Mouse (Mus musculus) hindbrain, embryonic 11.5 days (tissue): ENCODE measurements around the gene Il17d. TPM values are rescaled to one million over a fixed set of nuclear protein-coding genes. Genes with fewer than 3 reads are reported as not detected.

ENCODE experiments used
- ATAC-seq: fragments of 200-750 bp; cut with Nextera tagmentation; 2 replicates; pipeline ENCODE4 v1.8.0; 2017; ENCODE audit warnings: mild to moderate bottlenecking, moderate TSS enrichment, moderate library complexity; ENCODE audit not compliant: low FRiP score
- DNase-seq: peaks from one replicate; pipeline ENCODE4 v3.0.0-alpha.2; 2015; ENCODE audit warnings: low spot score
- H3K27ac ChIP-seq: fragments of 300-500 bp; sonication (generic); 2 replicates; pipeline ENCODE4 v1.5.1; 2014; ENCODE audit warnings: mild to moderate bottlenecking, low read depth, low read length
- H3K27me3 ChIP-seq: fragments of 300-500 bp; sonication (generic); 2 replicates; pipeline ENCODE4 v1.6.1; 2014; ENCODE audit warnings: mild to moderate bottlenecking, low read length, moderate library complexity, mixed read lengths; ENCODE audit not compliant: control insufficient read depth, insufficient read depth
- H3K36me3 ChIP-seq: fragments of 300-500 bp; sonication (generic); 2 replicates; pipeline ENCODE4 v1.6.1; 2014; ENCODE audit warnings: mild to moderate bottlenecking, low read length, moderate library complexity, mixed read lengths; ENCODE audit not compliant: control insufficient read depth, insufficient read depth
- H3K4me1 ChIP-seq: fragments of 300-500 bp; sonication (generic); replicated peaks from 2 replicates; pipeline ENCODE4 v1.6.1; 2014; ENCODE audit warnings: low read length, mixed read lengths; ENCODE audit not compliant: control insufficient read depth, insufficient read depth
- H3K4me2 ChIP-seq: fragments of 300-500 bp; sonication (generic); replicated peaks from 2 replicates; pipeline ENCODE4 v1.6.1; 2014; ENCODE audit warnings: mild to moderate bottlenecking, low read depth, low read length
- H3K4me3 ChIP-seq: fragments of 300-500 bp; sonication (generic); 2 replicates; pipeline ENCODE4 v1.5.1; 2014; ENCODE audit warnings: low read depth, low read length
- H3K9ac ChIP-seq: fragments of 300-500 bp; sonication (generic); 2 replicates; pipeline ENCODE4 v1.6.1; 2014; ENCODE audit warnings: low read depth, low read length
- H3K9me3 ChIP-seq: fragments of 300-500 bp; sonication (generic); 2 replicates; pipeline ENCODE4 v1.6.1; 2016; ENCODE audit warnings: low read length; ENCODE audit not compliant: control insufficient read depth
- WGBS: fragments of 180-500 bp; shearing (Covaris S2); extraction: QIAGEN DNeasy Blood & Tissue Kit; methylation state at CpG from one replicate; pipeline ENCODE4 v1.1.7; 2014; 5-methylcytosine and 5-hydroxymethylcytosine counted together
- polyA plus RNA-seq: library from polyadenylated mRNA; unstranded; fragments of >200 nt; fragmentation: Nextera tagmentation; extraction: Ambion mirVana; gene quantifications from 2 replicates; pipeline ENCODE4 v1.2.1, GENCODE M21; 2014

Il17d gene
- polyA plus RNA-seq, 1 experiment from 2014 or later, result 0.57 TPM

- Histone ChIP-seq H3K4me2 (no peak overlapping the region), H3K36me3 (no peaks in the 10 kb centered on the region), H3K27me3 (no peaks in the 10 kb centered on the region), H3K9ac (no peak overlapping the region), H3K9me3 (no peaks in the 10 kb centered on the region), H3K27ac (no peak overlapping the region), H3K4me3 (no peak overlapping the region), H3K4me1 (no peaks in the 10 kb centered on the region)
- no peak for ATAC-seq
- WGBS, result 93% methylated on average over 1 of the region's 1 CpGs
- DNase-seq, result no peak
These were observed 32.3 kb downstream of the Il17d start for GRCm38 (mm10) chr14:57556922-57557321.

- no peak overlapping the region for H3K4me2 ChIP-seq
- H3K27me3 ChIP-seq, result no peaks in the 10 kb centered on the region
- H3K36me3 ChIP-seq, result no peaks in the 10 kb centered on the region
- no peak for DNase-seq
- no peaks in the 10 kb centered on the region for H3K4me1 ChIP-seq
- H3K4me3 ChIP-seq, result no peak overlapping the region
- WGBS, result 95% methylated on average over 6 of the region's 6 CpGs
- ATAC-seq, result no peak
- H3K9me3 ChIP-seq, result no peaks in the 10 kb centered on the region
- H3K27ac ChIP-seq, result no peak overlapping the region
- no peak overlapping the region for H3K9ac ChIP-seq
These were observed 41.0 kb downstream of the Il17d start for GRCm38 (mm10) chr14:57565626-57566025.

GRCm38 (mm10) chr14:57571155-57572133, 46.9 kb downstream of the Il17d start, which contains the start of gene Eef1akmt1:
TSS of gene Eef1akmt1 (minus strand) at chr14:57571612.
- H3K36me3 ChIP-seq, result no peaks in the 10 kb centered on the region
- H3K4me3 ChIP-seq, result peak within 1 kb of the TSS; percentile 61
- no peaks in the 10 kb centered on the region for H3K27me3 ChIP-seq
- H3K9ac ChIP-seq, result peak within 1 kb of the TSS; percentile 71
- no peaks in the 10 kb centered on the region for H3K4me1 ChIP-seq
- H3K9me3 ChIP-seq, result no peaks in the 10 kb centered on the region
- no peak within 1 kb of the TSS for H3K27ac ChIP-seq
- H3K4me2 ChIP-seq, result peak within 1 kb of the TSS; percentile 53
- DNase-seq (peak; percentile 98), ATAC-seq (peak; percentile 99)
- 12% methylated on average over 35 of the region's 35 CpGs for WGBS

- 92% methylated on average over 6 of the region's 6 CpGs for WGBS
- Histone ChIP-seq H3K4me2 (no peak overlapping the region), H3K4me1 (no peaks in the 10 kb centered on the region), H3K4me3 (no peak overlapping the region), H3K36me3 (no peaks in the 10 kb centered on the region), H3K27me3 (no peaks in the 10 kb centered on the region), H3K9ac (no peak overlapping the region), H3K9me3 (no peaks in the 10 kb centered on the region), H3K27ac (no peak overlapping the region)
- DNase-seq (no peak), ATAC-seq (no peak)
These were observed 50.4 kb downstream of the Il17d start for GRCm38 (mm10) chr14:57574792-57575587.

GRCm38 (mm10) chr14:57576364-57577060, 51.9 kb downstream of the Il17d start:
- Histone ChIP-seq H3K9ac (no peak overlapping the region), H3K4me2 (no peak overlapping the region)
- 98% methylated on average over 2 of the region's 2 CpGs for WGBS

GRCm38 (mm10) chr14:57591830-57592229, 67.3 kb downstream of the Il17d start:
- Histone ChIP-seq H3K27ac (no peak overlapping the region), H3K36me3 (no peaks in the 10 kb centered on the region), H3K27me3 (no peaks in the 10 kb centered on the region), H3K9me3 (no peaks in the 10 kb centered on the region), H3K4me2 (no peak overlapping the region), H3K4me3 (no peak overlapping the region), H3K4me1 (no peaks in the 10 kb centered on the region), H3K9ac (no peak overlapping the region)
- WGBS, result 95% methylated on average over 3 of the region's 3 CpGs
- no peak for DNase-seq
- ATAC-seq, result no peak

More at GRCm38 (mm10) chr14:57576364-57577060, 51.9 kb downstream of the Il17d start:
- H3K9me3 ChIP-seq, result no peaks in the 10 kb centered on the region
- no peak overlapping the region for H3K4me3 ChIP-seq
- no peaks in the 10 kb centered on the region for H3K27me3 ChIP-seq
- ATAC-seq (no peak), DNase-seq (no peak)
- H3K4me1 ChIP-seq, result no peaks in the 10 kb centered on the region
- H3K27ac ChIP-seq, result no peak overlapping the region
- H3K36me3 ChIP-seq, result no peaks in the 10 kb centered on the region

Other genes with a start within 250 kb of the Il17d start
- 8.8 and 9.9 TPM in 2 replicates for gene Cryl1, start 126.2 kb upstream of the Il17d start, polyA plus RNA-seq
- 20.7 and 21.4 TPM in 2 replicates for gene Ift88, start 100.7 kb upstream of the Il17d start, polyA plus RNA-seq
- gene Eef1akmt1, start 46.8 kb downstream of the Il17d start, polyA plus RNA-seq, result 88.9 and 90.1 TPM in 2 replicates
- gene Xpo4, start 140.7 kb downstream of the Il17d start, polyA plus RNA-seq, result 31.7 and 32.1 TPM in 2 replicates
- not detected in 2 replicates for gene Gm49361, start 221.3 kb downstream of the Il17d start, polyA plus RNA-seq
- 12.2 and 13.2 TPM in 2 replicates for gene Lats2, start 233.6 kb downstream of the Il17d start, polyA plus RNA-seq